Mouse (Mus musculus): ENCODE measurements at regions not wholly inside any gene's neighbourhood (a gene's known extent, or its start where the extent isn't known, plus 50 kb on each side); places are given as distances from the start of the nearest gene placed in this dataset.

GRCm38 (mm10) chr7:115294655-115295230, 551.2 kb downstream of the Insc start:
- Histone ChIP-seq H3K27ac (no peak overlapping the region), H3K4me3 (no peak overlapping the region), H3K27me3 (ENCODE audit: insufficient read depth, poor library complexity, severe bottlenecking) (0 out of 2 replicates have a peak, but pooled peaks cover 3% of the 10 kb centered on the region), H3K4me1 (no peaks in the 10 kb centered on the region), H3K9me3 (no peaks in the 10 kb centered on the region), H3K36me3 (no peaks in the 10 kb centered on the region)
- WGBS: 81% methylated on average over 10 of the region's 10 CpGs
- no peak for DNase-seq (ENCODE audit: low spot score)

- Histone ChIP-seq H3K36me3 (no peaks in the 10 kb centered on the region), H3K27me3 (ENCODE audit: insufficient read depth, poor library complexity, severe bottlenecking) (no peaks in the 10 kb centered on the region; the same call in 1 of the 2 replicates), H3K27ac (no peak overlapping the region), H3K4me3 (no peak overlapping the region), H3K4me1 (peaks cover 22% of the 10 kb centered on the region), H3K9me3 (no peaks in the 10 kb centered on the region)
- WGBS: 85% methylated on average over 8 of the region's 8 CpGs
- DNase-seq (ENCODE audit: low spot score): no peak
Measured at GRCm38 (mm10) chr7:115300241-115300640, 556.7 kb downstream of the Insc start.

- H3K4me3 ChIP-seq: no peak overlapping the region
- peaks cover 5% of the 10 kb centered on the region; the same call in 1 of the 2 replicates for H3K27me3 ChIP-seq (ENCODE audit: insufficient read depth, poor library complexity, severe bottlenecking)
- H3K4me1 ChIP-seq: peaks cover 36% of the 10 kb centered on the region
- 78% methylated on average over 4 of the region's 4 CpGs for WGBS
- no peaks in the 10 kb centered on the region for H3K36me3 ChIP-seq
- H3K27ac ChIP-seq: no peak overlapping the region
- no peak for DNase-seq (ENCODE audit: low spot score)
- H3K9me3 ChIP-seq: no peaks in the 10 kb centered on the region
Measured at GRCm38 (mm10) chr7:115308377-115308776, 564.9 kb downstream of the Insc start.

DNA sequence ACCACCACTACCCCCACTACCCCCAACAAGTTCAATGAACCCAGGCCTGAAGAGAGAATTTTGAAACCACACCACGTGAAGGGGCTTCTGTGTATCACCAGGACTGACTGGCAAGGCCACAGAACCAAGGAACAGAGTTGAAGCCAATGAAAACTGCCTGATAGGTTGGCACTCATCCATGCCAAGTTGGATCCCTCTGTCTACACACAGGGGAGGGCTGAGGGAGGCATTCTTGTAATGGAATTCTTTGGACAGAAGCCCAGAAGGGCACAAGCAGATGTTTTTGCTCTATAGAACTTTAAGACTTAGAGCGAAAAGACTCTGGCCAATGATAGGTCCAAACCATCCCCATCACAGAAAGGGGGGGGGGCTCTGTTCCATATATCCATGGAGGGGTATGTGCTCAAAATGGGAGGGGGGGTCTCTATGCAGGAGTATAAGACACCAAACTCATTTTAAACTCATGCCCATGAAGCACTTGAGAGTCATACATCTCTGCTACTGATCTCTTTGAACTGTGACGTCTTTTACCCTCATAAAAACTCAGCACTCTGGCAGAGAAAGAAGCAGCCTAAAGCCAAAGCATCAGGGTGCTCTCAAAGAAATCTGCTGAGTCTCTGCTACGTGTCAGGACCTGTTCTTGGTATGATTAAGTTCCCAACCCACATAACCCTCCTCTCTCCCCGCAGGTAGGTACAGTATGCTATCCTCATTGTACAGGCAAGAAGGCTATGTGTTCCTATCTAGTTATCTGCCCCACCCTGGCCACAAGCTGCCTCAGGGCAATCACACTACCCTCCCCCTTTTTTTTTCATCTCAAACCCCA, 567.1 kb downstream of the Insc start:
- H3K4me3 ChIP-seq: no peak overlapping the region
- H3K27ac ChIP-seq: no peak overlapping the region
- DNase-seq (ENCODE audit: low spot score): no peak
- H3K27me3 ChIP-seq (ENCODE audit: insufficient read depth, poor library complexity, severe bottlenecking): peaks cover 8% of the 10 kb centered on the region; the same call in 1 of the 2 replicates
- no peaks in the 10 kb centered on the region for H3K9me3 ChIP-seq
- H3K36me3 ChIP-seq: no peaks in the 10 kb centered on the region
- WGBS: 73% methylated on average over 5 of the region's 5 CpGs
- peaks cover 20% of the 10 kb centered on the region for H3K4me1 ChIP-seq

DNA sequence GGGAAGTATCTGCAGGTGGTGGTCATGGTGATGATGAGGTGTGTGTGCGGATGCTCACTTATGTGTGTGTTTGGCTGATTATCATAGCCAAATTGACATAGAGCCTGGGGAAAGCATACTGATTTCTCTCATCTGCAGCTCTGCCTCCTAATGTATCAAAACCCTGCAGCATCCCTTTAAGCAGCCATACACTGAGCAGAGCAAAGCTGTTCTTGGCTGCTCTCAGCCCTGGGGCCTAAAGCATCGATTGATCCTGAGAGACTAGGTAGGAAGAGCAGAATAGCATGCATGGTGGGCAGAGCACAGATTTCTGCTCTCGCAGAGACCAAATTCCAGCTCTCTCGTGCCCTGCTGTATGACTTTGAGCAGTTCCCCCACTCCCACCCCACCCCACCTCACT, 576.0 kb downstream of the Insc start:
- WGBS: 75% methylated on average over 4 of the region's 4 CpGs
- H3K27me3 ChIP-seq (ENCODE audit: insufficient read depth, poor library complexity, severe bottlenecking): peaks cover 5% of the 10 kb centered on the region
- H3K4me3 ChIP-seq: no peak overlapping the region
- no peaks in the 10 kb centered on the region for H3K9me3 ChIP-seq
- no peak for DNase-seq (ENCODE audit: low spot score)
- H3K4me1 ChIP-seq: peaks cover 30% of the 10 kb centered on the region
- H3K36me3 ChIP-seq: no peaks in the 10 kb centered on the region
- no peak overlapping the region for H3K27ac ChIP-seq

DNA sequence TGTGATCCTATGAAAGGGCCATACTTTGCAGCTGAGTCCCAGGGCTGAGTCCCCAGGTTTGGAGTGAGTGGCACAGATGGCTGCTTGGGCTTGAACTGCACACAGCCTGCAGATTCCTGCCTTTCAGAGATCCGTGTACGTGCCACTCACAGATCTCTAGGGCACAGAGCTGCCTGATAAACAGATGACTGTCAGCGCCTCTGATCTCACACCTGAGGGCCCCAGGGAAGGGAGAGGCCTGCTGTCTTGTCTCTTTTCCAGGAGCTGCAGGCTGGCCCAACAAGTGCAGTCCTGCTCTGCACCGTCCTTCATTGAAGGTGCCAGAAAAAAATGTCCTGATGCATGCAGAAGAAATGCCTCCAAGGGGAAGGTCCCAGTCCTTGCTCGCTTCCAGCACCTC, 579.5 kb downstream of the Insc start:
- Histone ChIP-seq H3K9me3 (no peaks in the 10 kb centered on the region), H3K4me3 (no peak overlapping the region), H3K4me1 (peaks cover 39% of the 10 kb centered on the region), H3K27ac (peak overlapping the region; percentile 8; the same call in 1 of the 2 replicates), H3K27me3 (ENCODE audit: insufficient read depth, poor library complexity, severe bottlenecking) (peaks cover 5% of the 10 kb centered on the region), H3K36me3 (no peaks in the 10 kb centered on the region)
- no peak for DNase-seq (ENCODE audit: low spot score)
- WGBS: 34% methylated on average over 5 of the region's 5 CpGs

DNA sequence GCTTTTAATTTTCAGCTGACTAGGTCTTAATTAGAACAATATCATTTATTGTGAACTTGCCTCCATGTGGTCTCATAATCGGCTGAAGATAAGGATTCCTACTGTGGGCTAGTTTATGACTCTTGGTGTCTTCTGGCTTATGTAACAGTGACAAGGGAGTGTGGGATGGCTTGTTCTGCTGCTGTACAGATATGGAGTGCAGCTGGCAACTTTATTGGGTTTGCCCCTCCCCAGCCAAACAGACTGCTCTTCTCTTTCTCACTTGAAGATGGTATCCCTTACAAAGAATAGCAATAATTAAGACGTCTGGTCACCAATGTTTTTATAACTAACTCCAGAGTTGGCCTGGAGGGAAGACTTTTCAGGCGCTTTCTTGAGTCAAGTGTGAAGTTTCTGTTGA, 584.8 kb downstream of the Insc start:
- Histone ChIP-seq H3K4me3 (no peak overlapping the region), H3K36me3 (no peaks in the 10 kb centered on the region), H3K4me1 (peaks cover 25% of the 10 kb centered on the region), H3K27me3 (ENCODE audit: insufficient read depth, poor library complexity, severe bottlenecking) (no peaks in the 10 kb centered on the region), H3K9me3 (no peaks in the 10 kb centered on the region), H3K27ac (no peak overlapping the region)
- 59% methylated on average over 3 of the region's 3 CpGs for WGBS
- DNase-seq (ENCODE audit: low spot score): no peak

- H3K27ac ChIP-seq: no peak overlapping the region
- DNase-seq (ENCODE audit: low spot score): no peak
- WGBS: 79% methylated on average over 1 of the region's 1 CpGs
- no peak overlapping the region for H3K4me3 ChIP-seq
- no peaks in the 10 kb centered on the region for H3K27me3 ChIP-seq (ENCODE audit: insufficient read depth, poor library complexity, severe bottlenecking)
- H3K36me3 ChIP-seq: no peaks in the 10 kb centered on the region
- 0 out of 2 replicates have a peak, but pooled peaks cover 10% of the 10 kb centered on the region for H3K4me1 ChIP-seq
- no peaks in the 10 kb centered on the region for H3K9me3 ChIP-seq
Measured at GRCm38 (mm10) chr7:115331698-115332097, 588.2 kb downstream of the Insc start.

DNA sequence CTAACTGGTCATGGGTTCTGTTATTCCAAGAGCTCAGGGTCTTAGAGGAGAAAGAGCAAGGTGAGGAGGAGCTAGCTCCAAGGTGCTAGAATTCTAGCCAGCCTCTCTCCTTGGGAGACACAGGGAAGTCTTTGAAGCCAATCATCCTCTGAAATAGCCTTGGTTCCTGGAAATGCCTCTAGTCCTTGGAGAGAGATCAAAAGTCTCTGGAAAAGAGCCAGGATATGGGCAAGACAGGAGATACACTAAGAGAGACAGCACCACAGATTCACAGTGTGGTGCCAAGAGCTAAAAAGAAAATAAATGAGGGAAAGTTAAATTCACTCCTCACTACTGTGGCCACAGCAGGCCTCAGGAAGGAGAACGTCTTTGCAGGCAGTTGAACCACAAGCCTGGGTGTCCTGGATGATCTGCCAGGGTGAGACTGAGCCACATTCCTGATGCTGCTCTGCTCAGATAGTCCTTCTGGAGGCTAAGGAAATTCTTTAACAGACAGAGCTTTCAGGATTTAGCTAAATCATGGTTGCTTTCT, 589.6 kb downstream of the Insc start:
- no peak overlapping the region for H3K4me3 ChIP-seq
- no peaks in the 10 kb centered on the region for H3K27me3 ChIP-seq (ENCODE audit: insufficient read depth, poor library complexity, severe bottlenecking)
- 0 out of 2 replicates have a peak, but pooled peaks cover 3% of the 10 kb centered on the region for H3K4me1 ChIP-seq
- no peak for DNase-seq (ENCODE audit: low spot score)
- H3K36me3 ChIP-seq: no peaks in the 10 kb centered on the region
- no peak overlapping the region for H3K27ac ChIP-seq
- H3K9me3 ChIP-seq: peaks cover 4% of the 10 kb centered on the region; the same call in 1 of the 2 replicates
- 46% methylated on average over 1 of the region's 1 CpGs for WGBS

DNA sequence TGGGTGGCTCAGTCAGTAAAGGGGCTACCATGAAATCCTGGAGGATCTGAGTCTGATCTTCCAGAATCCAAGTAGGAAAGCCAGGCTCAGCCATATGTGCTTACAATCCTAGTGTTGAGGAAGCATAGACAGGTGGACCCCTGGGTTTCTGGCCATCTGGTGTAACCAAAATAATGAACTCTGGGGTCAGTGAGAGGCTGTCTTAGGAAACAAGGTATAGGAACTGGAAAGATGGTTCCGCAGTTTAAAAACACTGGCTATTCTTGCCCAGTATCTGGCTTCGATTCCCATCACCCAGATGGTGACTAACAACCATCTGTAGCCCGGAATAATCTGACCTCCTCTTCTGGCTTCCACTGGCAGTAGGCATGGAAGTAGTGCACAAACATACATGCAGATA, 591.6 kb downstream of the Insc start:
- H3K27me3 ChIP-seq (ENCODE audit: insufficient read depth, poor library complexity, severe bottlenecking): no peaks in the 10 kb centered on the region
- no peak overlapping the region for H3K27ac ChIP-seq
- no peak for DNase-seq (ENCODE audit: low spot score)
- H3K4me1 ChIP-seq: 0 out of 2 replicates have a peak, but pooled peaks cover 3% of the 10 kb centered on the region
- no peaks in the 10 kb centered on the region for H3K36me3 ChIP-seq
- WGBS: 89% methylated on average over 3 of the region's 3 CpGs
- H3K4me3 ChIP-seq: no peak overlapping the region
- H3K9me3 ChIP-seq: peaks cover 4% of the 10 kb centered on the region; the same call in 1 of the 2 replicates

DNA sequence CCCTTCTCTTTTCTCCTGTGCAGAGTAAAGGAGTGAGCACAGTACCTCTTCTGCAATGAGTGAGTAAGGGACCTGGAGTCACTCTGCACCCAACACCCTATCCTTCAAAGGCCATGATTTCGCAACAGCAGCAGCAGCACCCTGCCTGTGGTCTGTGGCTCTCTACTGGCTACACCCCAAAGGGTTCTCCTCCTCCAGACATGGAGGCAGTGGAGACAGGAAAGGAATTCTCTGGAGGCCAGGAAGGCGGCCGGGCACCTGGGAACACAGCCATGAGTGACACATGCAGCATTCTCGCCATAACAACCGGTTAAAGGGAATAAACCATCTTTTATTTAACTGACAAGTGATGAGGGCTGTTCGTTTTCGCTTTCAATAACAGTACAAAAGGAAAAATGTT, 596.7 kb downstream of the Insc start:
- DNase-seq (ENCODE audit: low spot score): no peak
- no peaks in the 10 kb centered on the region for H3K4me1 ChIP-seq
- 77% methylated on average over 7 of the region's 7 CpGs for WGBS
- H3K27me3 ChIP-seq (ENCODE audit: insufficient read depth, poor library complexity, severe bottlenecking): no peaks in the 10 kb centered on the region
- no peak overlapping the region for H3K4me3 ChIP-seq
- H3K36me3 ChIP-seq: no peaks in the 10 kb centered on the region
- H3K9me3 ChIP-seq: peaks cover 4% of the 10 kb centered on the region; the same call in 1 of the 2 replicates
- H3K27ac ChIP-seq: no peak overlapping the region

DNA sequence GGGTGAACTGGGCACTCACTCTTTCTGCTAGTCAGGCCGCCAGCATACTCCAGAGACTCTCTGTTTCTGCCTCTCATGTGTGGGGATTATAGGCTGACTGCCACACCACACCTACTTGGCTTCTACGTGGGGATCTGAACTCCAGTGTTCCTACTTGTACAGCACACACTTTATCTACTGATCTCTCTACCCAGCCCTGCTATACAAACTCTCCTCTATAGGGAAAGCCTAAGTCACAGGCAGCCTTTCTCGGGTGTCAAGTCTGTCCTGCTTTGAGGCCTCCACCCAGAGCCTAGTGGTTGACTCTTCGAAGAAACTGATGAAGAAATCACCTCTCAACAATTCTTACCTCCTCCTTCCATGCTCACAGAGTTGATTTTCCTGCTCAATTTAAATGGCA, 597.5 kb downstream of the Insc start:
- Histone ChIP-seq H3K36me3 (no peaks in the 10 kb centered on the region), H3K4me3 (no peak overlapping the region), H3K27ac (0 out of 2 replicates have a peak overlapping the region, but pooled peaks have one; percentile 6), H3K4me1 (no peaks in the 10 kb centered on the region), H3K9me3 (peaks cover 4% of the 10 kb centered on the region; the same call in 1 of the 2 replicates), H3K27me3 (ENCODE audit: insufficient read depth, poor library complexity, severe bottlenecking) (no peaks in the 10 kb centered on the region)
- DNase-seq (ENCODE audit: low spot score): no peak
- 73% methylated on average over 4 of the region's 4 CpGs for WGBS

DNA sequence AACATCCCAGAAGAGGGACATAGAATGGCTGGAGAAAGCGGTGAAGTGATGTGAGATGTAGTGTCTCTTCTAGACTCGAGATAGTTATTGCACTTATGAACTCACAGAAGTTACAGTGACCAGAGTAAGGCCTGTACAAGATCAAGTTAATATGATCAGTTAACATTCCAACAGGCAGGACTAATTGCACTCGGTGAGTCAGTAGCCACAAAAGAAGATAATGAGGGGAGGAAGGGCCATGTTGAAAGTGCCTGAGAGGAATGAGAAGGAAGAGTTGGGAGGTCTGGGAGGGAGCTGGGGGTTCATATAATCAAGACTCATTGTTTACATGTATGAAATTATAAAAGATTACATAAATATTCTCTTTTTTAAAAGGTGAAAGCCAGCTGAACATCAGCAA, 602.3 kb downstream of the Insc start:
- WGBS: 71% methylated on average over 3 of the region's 3 CpGs
- H3K9me3 ChIP-seq: no peaks in the 10 kb centered on the region
- no peak for DNase-seq (ENCODE audit: low spot score)

More for the DNA sequence above, 602.3 kb downstream of the Insc start:
- Histone ChIP-seq H3K27ac (no peak overlapping the region), H3K36me3 (no peaks in the 10 kb centered on the region), H3K27me3 (ENCODE audit: insufficient read depth, poor library complexity, severe bottlenecking) (no peaks in the 10 kb centered on the region), H3K4me3 (no peak overlapping the region), H3K4me1 (no peaks in the 10 kb centered on the region)
